Mouse (Mus musculus) erythroid progenitor cell, adult 5-6 weeks (primary cell): ENCODE results near the gene Rbms3. TPM values are rescaled to one million over a fixed set of nuclear protein-coding genes. Genes with fewer than 3 reads are reported as not detected.

Experiments used
- ATAC-seq: replicated peaks from 2 replicates; pipeline ENCODE4 v1.8.0; 2016; ENCODE audit warnings: moderate number of reproducible peaks, mild to moderate bottlenecking, moderate TSS enrichment, inconsistent platforms; ENCODE audit not compliant: poor library complexity, low FRiP score, severe bottlenecking
- total RNA-seq, 2 experiments: library from RNA; stranded (forward) in 1 of 2; stranded (reverse) in 1 of 2; fragments of 150-400 nt in 1 of 2; fragments of 186-747, 209-891 nt in 1 of 2; gene quantifications; 2 replicates each; pipeline versions ENCODE4 v1.2.3 to v1.2.4; 2015 to 2017; ENCODE audit warnings: low replicate concordance in 2 of 2

The Rbms3 gene
- total RNA-seq, 2 experiments from 2014 or later, result not detected

- no peak for ATAC-seq
These were observed 489.7 kb downstream of the Rbms3 start for GRCm38 (mm10) chr9:117139971-117140370.

DNA sequence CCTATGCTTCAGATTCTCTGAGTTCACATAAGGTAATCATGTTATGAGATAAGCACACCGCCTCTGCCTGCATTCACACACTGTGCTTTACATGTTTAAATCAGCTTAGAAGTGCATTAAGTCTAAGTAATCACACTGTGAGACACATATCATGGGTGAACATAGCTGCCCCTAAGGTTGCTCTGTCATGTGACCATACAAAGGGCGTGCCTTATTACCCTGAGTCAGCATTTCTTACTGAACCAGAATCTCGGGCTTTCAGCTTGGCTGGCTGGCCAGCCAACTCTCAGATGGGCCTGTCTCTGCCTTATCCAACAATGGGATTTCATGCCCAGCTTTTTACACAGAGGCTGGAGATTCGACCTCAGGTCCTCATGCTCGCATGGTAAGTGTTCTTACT, 493.3 kb downstream of the Rbms3 start:
- ATAC-seq, result no peak

GRCm38 (mm10) chr9:117134043-117134442, 495.7 kb downstream of the Rbms3 start:
- ATAC-seq, result no peak

DNA sequence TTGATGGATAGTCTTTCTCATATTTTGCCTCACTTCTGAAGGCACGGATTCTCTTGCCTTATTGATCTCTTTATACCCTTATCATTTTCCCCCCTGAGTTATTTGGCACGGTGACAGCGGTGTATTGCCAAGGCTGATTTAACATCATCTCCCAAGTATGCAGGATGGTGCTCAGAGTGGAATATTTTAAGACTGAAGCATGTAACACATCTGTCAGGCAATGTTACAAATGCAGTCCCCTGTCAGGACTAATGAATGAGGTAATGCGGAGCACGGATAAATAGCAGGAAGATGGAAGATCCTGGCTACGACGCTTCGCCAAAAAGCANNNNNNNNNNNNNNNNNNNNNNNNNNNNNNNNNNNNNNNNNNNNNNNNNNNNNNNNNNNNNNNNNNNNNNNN, 502.9 kb downstream of the Rbms3 start:
- ATAC-seq, result no peak

- no peak for ATAC-seq
These were observed 503.9 kb downstream of the Rbms3 start for GRCm38 (mm10) chr9:117125844-117126243.

DNA sequence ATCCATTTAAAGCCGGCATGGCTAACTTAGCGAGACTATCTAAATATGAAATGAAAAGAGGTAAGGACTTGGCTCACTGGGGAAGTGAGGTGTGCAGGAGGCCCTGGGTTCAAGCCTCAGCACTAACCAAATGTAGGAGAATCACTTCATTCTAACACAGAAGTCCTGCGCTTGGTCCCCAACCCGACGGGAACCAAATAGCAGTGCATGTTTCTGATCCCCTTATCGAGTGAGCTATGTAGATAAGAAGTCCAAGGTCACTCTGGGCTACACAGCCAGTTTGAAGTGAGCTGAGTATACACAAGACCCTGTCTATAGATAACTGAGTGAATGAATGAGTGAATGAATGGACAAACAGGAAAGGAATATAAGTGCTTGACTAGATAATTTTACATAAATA, 508.1 kb downstream of the Rbms3 start:
- ATAC-seq, result no peak

DNA sequence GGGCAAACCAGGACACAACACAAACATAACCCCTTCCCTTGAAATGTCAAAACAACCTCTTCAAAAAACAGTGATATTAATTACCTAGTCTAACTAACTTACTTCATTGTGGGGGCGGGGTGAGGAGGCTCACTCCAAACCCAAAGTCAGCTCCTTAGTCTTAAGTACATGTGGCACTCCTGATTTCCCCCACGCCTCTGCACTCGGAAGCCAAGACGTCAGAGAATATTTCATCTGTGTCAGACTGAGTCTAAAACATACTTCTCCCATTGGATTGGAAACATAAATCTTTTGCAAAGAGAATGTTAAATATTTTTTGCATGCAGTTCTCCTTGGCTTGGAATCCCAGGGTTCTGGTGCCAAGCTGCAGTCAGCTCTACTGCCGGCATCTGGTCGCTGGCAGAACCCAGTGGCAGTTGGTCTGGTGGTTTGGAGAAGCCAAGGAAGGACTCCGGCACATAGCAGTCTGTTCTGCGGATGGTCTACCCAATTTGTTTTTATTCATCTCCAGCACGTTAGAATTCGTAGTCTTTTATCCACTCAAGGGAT, 512.5 kb downstream of the Rbms3 start:
- no peak for ATAC-seq

- no peak for ATAC-seq
These were observed 514.1 kb downstream of the Rbms3 start for GRCm38 (mm10) chr9:117115609-117116008.

GRCm38 (mm10) chr9:117113592-117113991, 516.1 kb downstream of the Rbms3 start:
- no peak for ATAC-seq

- no peak for ATAC-seq
These were observed 521.8 kb downstream of the Rbms3 start for GRCm38 (mm10) chr9:117107926-117108325.

- no peak for ATAC-seq
These were observed 527.3 kb downstream of the Rbms3 start for GRCm38 (mm10) chr9:117102198-117102930.

- no peak for ATAC-seq
These were observed 529.5 kb downstream of the Rbms3 start for GRCm38 (mm10) chr9:117100181-117100580.

DNA sequence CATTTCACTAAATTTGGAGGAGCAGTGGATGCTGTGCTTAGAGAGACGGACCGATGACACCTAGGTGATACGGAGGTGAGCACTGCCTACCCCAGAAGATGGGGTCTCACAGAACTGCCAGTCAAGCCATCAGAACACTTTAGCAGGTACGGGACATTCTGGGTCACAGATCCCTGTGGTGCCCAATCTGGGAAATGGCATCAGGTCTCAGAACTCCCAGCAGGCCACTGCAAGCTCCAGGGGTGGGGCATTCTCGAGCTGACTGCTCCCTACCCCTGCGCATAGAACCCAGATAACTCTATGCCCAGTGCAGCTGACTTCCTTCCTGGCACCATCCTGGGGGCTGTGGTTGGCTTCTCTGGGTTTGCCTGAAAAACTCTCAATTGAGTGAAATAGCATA, 536.2 kb downstream of the Rbms3 start:
- no peak for ATAC-seq

DNA sequence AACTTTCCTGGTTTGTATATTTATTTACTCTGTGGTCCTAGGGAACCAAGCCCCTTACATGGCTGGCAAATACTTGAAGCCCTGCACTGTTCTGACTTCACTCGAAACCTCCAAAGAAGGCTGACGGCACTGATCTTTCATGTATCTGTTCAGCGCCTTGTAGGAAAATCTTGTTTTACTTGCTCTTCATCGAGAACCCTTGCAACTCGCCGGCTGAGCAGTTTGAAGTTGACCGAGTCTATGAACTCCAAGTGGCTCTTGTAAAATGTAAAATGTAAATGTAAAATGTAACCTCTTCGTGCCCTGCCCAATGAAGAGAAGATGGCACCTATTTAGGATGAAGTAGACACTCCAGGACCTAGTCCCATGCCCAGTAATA, 537.5 kb downstream of the Rbms3 start:
- no peak for ATAC-seq

- no peak for ATAC-seq
These were observed 538.2 kb downstream of the Rbms3 start for GRCm38 (mm10) chr9:117091253-117092176.

GRCm38 (mm10) chr9:117089409-117090147, 540.1 kb downstream of the Rbms3 start:
- ATAC-seq, result no peak

GRCm38 (mm10) chr9:117088309-117088708, 541.4 kb downstream of the Rbms3 start:
- ATAC-seq, result no peak

GRCm38 (mm10) chr9:117085706-117086105, 544.0 kb downstream of the Rbms3 start:
- no peak for ATAC-seq

DNA sequence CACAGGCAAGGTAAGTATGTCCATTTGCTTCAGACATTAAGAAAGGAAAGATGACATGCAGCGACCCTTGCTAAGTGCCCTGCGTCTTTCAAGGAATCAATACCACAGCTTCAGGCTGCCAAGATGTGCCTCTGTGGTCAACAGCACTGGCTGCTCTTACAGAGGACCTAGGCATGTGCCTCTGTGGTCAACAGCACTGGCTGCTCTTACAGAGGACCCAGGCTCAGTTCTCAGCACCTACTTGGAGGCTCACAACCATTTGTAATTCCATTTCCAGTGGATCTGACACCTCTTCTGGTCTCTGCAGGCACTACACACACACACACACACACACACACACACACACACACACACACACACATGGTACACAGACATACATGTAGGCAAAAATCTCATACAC, 545.2 kb downstream of the Rbms3 start:
- ATAC-seq, result no peak

DNA sequence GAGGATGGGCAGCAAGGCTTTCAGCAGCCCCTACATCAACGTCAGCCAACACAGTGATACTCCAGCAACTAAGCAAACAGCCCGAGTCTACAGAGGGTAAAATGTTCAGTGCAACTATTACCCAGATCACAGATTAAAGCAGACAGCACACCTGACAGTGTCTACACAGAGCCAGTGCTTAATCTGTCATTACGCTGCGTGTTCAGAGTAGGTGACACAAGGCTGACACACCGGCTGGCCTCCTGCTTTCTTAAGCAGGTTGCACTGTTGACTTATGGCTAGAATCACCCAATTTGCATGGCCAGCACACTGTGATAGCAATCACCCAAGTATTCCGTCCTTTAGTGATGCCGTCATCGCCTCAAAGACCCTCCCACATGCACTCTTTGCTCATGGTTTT, 550.2 kb downstream of the Rbms3 start:
- ATAC-seq, result no peak
